Mouse (Mus musculus): ENCODE results near the gene Olfr543.
"Not testable (repeated sequence)": the region's sequence is repeated elsewhere in the genome, so short reads cannot be mapped to it uniquely, and the experiment has no call there.

The Olfr543 gene

DNA sequence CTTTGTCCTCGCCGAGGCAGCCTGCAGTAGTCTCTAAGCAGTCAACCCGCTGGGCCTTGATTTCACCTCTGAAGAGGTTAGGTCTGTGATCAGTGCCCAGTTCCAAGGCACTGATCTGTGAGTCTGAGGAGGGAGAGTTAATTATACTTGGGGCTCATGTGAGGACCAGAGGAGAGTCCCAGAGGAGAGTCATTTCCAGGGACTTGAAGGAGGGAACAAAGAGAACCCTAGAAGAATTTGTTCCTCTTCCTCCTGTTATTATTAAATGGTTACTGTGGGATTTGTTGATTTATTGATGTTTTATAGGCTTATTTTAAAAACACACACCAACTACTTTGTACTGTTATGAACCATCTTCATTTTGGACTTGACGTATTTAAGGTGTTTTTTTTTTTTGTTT, at the start of gene Olfr543:
Gene Olfr543, minus strand, starts transcription at position 101 of the 400 bp plus-strand sequence.
- DNase-seq (ENCODE audit: low read depth) = no peak

DNA sequence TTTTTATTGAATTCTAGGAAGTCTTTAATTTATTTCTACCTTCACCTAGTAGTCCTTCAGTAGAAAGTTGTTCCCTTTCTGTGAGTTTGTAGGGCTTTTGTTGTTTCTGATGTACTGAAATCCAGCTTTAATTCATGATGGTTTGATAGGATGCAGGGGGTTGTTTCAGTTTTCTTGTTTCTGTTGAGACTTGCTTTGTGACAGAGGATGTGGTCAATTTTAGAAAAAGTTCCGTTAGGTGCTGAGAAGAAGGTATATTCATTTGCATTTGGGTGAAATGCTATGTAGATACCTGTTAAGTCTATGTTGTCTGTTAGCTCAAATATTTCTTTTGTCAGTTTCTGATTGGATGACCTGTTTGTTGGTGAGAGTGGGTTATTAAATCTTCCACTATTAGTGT, 47.6 kb upstream of the Olfr543 start:
- DNase-seq (ENCODE audit: low read depth) = no peak

DNA sequence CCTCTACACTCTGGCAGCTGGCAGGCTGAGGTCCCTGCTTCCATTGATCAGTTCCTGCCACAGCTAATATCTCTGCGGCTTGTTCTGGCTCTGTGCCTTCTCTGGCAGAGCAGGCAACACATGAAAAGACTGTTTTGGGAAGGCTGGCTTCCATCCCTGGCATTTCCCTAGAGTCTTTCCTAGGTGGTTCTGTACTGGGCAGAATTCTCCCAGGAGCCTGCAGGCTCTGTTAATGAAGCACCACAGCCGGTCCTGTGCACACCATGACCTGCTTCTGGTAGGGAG, 35.5 kb upstream of the Olfr543 start:
- no peak for DNase-seq (ENCODE audit: low read depth)

DNA sequence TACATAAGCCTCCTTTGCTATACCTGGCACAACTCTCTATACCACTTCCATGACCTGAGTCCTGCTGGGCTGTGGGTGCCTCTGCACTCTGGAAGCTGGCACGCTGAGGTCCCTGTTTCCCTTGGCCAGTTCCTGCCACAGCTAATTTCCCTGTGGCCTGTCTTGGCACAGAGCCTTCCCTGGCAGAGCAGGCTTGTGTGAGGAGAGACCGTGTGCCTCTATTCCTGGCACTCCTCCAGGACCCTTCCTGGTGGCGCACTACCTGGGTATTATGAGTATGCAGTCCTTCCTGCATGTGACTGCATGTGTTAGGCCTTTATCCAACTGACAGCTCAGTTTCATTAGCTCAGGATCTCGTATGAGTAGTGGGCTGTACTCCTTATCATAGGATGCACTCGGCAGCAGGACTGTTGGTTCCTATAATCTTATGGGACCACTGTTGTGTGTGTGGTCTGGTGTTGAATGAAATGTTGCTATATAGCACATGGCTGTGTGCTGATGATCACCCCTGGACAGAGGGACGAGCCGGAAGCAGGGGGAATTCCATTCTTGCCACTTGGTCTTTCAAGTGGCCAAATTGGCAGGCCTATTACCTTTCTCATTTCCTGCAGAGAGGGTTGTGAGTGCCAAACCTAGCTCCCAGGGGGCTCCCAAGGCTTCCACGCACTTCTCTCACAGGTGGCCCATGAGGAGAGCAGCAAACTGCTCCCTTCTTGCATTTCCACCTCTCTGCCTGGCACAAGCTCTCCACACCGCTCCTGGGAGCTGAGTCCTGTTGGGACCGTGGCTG, 35.0 kb upstream of the Olfr543 start:
- no peak for DNase-seq (ENCODE audit: low read depth)

DNA sequence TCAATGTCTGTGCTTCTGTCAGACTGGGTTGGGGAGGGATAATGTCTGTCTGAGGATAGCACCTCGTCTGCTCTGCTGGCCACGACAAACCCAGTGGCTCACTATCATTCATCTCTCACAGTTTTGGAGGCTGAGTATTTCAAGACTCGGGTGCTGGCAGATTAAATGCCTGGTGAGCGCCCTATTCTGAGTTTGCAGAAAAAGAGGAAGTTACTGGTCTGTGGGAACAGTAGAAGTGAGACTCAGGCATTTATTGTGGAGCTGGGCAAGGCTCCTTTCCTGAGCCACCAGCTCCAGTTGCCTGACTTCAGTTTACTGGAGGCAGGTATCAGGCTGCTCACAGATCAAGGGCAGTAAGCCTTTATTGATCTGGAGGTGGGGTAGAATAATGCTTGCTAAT, 32.7 kb upstream of the Olfr543 start:
- peak; percentile 18 for DNase-seq (ENCODE audit: low read depth)

DNA sequence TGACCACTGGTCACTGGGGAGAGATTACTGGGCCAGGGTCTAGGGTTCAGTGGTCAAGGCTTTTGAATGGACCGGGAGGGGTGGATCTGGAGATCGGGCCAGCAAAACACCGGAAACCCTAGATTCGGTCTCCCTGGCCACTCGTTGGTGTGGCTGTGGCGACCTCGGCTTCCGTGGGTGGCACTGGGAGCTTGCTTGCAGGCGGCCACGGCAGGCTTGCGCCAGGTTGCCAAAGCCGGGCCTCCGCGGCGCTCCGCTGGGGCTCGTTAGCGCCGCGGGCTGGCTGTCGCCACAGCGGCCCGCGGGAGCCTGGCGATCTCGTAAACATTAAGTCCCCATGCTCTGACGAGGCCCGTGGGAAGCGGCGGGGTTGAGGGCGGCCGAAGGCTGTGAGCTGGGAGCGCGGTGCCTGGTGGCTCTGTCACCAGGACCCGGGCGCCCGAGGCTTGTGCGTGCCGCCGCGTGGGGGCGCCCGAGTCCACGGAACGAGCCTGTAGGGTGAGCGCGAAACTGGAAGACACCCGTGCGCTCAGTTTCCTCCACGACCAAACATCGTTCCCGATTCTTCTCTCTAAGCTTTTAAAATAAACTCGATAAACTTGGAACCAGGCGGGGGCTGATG, 31.4 kb upstream of the Olfr543 start:
- peak; percentile 59 for DNase-seq (ENCODE audit: low read depth)

DNA sequence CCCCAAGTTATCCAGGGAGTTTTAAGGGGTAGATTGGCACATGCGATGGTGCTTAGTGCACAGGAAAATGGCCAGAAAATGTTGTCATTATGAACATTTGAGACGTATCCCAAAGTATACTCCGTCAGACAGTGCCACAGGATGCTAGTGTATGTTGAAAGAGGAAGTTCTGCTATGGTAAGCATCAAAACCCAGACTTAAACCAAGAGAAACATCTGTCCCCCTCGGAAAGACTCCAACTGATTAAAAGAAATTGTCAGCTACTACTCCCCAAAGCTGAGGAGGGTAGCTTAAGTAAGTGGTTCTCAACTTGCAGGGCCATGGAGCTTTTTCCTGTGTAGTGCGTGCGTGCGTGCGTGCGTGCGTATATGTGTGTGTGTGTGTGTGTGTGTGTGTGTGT, 30.4 kb upstream of the Olfr543 start:
- no peak for DNase-seq (ENCODE audit: low read depth)

DNA sequence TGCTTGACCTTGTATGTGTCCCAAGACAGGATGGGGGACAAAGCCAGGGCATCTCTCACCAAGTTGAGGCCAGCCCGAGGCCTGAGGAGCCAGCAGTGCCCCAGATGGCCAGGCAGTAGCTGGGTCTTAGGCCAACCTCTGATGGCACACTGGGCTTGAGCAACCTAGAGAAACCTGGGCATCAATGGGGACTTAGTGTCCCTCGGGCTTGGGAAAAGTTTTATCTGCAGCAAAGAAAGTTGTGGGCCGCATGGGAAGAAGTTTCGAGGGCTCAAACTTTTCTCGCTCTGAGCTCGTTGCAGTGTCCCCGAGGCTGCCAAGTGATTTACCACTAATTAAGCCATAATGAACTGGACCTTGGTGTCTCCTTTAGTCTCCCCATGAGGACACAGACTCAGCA, 28.2 kb upstream of the Olfr543 start:
- DNase-seq (ENCODE audit: low read depth) = no peak

DNA sequence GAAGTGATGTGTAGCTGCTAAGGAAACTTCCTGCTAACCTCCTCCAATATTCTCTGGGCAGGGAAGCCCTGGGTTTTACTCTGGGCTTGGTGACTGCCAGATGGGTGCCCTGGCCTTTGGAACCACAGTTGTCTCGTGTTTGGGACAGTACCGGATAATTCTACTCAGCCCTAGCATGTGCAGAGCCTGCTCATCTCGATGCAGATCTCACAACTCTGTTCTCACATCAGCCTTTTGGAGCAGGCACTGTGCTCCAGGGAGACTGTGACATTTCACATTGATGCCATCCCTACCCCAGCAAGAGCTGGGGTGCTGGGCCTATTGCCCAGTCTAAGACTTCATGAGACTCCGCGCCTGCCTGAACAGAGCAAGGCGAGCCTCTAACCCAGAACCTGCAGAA, 27.2 kb upstream of the Olfr543 start:
- DNase-seq (ENCODE audit: low read depth) = no peak

DNA sequence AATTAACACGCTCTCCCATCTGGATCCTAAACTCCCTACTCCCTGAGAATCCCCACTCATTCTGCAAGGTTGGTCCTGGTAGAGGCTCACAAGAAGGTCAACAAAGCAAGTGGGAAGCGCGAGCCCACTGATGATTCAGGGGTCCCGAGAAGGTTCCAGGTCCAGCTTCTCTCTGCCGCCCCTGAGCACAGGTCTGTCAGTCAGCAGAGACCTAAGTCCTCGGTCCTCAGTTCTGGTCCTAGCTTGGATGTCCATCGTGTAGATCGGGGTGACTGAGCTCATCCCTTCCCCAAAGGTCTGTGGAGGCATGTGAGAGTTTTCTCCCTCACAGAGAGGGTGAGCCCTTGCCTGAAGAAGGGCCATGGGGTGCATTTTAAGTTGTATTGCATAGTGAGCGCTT, 26.6 kb upstream of the Olfr543 start:
- no peak for DNase-seq (ENCODE audit: low read depth)

DNA sequence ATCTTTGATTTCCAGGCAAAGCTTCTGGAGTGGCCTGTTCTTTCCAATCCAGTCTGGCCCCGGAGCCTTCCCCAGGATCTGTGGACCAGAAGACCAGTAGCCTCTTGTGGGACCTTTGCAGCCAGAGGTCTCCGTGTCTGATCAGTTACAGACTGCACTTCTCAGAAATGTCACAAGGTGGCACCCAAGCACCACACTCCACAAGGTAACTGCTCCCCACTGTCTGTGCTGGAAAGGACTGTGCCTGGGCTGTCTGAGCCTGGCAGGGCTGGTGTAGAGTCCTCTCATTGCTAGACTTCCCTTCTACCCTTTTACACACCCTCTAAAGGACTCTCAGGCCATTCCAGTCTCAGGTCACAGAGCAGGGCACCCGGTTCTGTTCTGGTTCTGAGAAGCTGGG, 25.4 kb upstream of the Olfr543 start:
- DNase-seq (ENCODE audit: low read depth) = peak; percentile 64

DNA sequence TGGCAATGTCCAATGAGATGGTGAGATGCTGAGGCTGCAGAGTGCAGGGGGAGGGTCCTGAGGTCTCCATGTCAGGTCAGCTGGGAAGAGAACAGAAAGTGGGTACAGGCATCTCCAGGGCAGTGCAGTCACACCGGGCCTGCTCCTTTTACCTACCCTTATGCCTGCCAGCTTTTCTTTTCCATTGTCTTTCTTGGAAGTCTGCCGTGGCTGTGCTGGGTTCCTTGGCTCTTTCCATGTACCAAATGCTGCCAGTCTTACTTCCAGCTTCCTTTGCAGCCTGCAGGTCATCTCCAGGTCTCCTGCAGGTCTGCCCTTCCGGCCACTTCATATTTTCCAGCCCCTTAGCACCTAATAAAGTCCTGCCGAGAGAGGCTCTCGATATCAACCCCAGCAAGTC, 20.5 kb upstream of the Olfr543 start:
- no peak for DNase-seq (ENCODE audit: low read depth)

DNA sequence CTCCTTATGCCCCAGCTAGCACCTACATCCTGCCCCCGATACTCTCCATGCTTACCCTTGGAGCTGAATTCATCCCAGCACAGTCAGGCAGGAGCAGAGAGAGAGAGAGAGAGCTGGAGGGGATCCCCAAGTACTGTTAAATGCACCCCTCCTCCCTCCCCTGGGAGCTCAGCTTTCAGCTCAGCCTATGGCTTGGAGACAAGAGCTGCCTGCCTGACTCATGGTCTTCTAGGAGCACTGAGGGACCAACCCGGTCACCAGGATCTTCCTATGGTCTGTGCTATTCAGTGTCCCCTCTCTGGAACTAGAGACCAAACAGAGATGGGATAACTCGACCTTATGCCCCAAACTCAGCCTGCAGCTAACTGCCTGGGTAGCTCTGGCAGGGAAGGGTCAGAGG, 18.0 kb upstream of the Olfr543 start, which contains the start of gene Olfr545:
Gene Olfr545, minus strand, starts transcription at position 101 of the 400 bp plus-strand sequence.
- no peak for DNase-seq (ENCODE audit: low read depth)

DNA sequence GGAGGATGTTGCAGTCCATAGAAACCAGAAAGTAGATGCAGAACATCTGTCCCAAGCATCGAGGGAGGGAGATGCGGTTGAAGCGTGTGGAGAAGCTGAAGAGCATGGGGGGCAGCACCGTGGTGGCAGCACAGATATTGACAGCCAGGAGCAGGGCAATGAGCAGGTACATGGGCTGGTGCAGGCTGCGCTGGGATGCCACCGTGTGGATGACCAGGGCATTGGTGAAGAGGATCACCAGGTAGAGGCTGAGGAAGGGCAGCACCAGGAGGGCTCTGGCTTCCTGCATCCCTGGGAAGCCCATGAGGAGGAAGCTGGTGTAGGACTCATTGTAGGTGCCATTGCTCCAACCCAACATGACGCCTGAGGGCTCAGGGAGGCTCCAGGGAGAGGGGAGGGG, 12.9 kb upstream of the Olfr543 start:
- not testable (repeated sequence) for DNase-seq (ENCODE audit: low read depth)

DNA sequence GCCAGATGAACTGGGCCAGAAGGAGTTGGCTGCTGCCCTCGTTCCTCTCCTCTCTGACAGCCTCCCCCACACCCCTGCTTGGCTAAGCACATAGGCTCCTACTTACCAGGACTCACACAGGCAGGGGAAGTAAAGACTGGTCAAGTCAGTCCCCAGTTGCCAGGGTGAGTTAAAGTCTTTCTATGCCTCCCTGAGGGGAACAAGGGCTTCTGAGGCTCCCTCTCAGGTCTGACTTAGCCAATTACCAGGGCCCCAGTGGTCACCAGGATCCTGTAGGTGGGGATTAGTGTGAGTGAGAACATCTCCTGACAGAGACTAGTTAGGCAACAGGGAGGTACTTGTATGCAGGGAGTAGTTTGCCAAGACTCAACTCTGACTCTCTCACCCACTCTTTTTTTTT, 6.7 kb upstream of the Olfr543 start, which contains the start of gene Olfr544:
Gene Olfr544, minus strand, starts transcription at position 153 of the 400 bp plus-strand sequence.
- DNase-seq (ENCODE audit: low read depth) = no peak

DNA sequence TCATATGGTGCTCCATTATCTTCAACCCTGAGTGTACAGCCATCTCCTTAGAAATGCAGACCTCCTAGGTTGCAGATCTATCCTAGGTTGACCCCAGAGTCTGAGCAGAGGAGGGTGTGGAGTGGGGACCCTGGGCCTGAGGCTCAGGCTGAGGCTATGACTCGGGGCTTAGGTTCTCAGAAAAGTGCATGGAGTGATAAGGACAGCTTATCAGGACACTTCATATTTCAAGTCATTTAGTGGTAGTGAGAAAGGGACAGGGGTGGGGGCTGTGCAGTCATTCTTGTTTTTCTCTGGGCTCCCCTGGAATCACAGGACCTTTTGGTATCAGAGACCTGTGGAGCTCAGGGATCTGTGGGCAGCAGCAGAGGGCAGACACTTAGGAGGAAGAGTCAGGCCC, 4.6 kb upstream of the Olfr543 start:
- DNase-seq (ENCODE audit: low read depth) = no peak

DNA sequence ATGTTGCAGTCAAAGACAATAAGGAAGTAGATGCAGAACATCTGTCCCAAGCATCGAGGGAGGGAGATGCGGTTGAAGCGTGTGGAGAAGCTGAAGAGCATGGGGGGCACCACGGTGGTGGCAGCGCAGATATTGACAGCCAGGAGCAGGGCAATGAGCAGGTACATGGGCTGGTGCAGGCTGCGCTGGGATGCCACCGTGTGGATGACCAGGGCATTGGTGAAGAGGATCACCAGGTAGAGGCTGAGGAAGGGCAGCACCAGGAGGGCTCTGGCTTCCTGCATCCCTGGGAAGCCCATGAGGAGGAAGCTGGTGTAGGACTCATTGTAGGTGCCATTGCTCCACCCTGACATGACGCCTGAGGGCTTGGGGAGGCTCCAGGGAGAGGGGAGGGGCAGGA, 3.3 kb upstream of the Olfr543 start:
- DNase-seq (ENCODE audit: low read depth) = not testable (repeated sequence)

DNA sequence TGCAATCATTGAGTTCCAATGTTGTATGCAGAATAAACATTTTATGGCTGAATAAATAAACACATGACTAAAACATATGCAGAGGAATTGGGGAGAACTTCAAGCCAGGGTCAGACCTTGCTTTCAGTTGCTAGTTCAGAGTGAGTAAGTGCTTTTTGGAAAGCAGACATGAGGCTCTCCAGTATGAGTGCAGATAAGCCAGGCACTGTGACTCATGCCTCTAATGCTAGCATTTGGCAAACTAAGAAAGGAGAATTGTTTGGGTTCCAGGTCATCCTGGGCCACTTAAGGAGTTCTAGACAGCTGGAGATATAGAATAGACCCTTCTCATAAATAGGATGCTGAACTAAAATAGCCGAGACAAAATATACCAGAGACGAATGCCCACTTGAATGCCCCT, 2.2 kb upstream of the Olfr543 start:
- no peak for DNase-seq (ENCODE audit: low read depth)

DNA sequence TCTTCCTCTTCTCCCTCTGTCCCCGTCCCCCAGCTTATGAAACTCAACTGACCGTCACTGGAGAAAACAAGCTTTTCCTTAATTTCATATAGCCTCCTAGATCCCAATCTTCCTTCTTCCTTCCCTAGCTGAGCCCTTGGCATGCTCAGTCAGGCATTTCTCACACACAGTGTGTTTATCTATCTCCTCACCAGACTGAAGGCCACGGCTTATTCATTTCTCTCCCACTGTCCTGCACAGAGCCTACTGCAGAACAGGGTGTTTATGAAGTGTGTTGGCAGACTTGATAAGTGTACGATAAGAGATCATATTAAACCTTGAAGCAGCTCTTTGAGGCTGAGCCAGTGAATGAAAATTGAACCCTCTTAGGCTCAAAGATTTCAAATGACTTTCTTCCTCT, 658 bp downstream of the Olfr543 start:
- DNase-seq (ENCODE audit: low read depth) = no peak

DNA sequence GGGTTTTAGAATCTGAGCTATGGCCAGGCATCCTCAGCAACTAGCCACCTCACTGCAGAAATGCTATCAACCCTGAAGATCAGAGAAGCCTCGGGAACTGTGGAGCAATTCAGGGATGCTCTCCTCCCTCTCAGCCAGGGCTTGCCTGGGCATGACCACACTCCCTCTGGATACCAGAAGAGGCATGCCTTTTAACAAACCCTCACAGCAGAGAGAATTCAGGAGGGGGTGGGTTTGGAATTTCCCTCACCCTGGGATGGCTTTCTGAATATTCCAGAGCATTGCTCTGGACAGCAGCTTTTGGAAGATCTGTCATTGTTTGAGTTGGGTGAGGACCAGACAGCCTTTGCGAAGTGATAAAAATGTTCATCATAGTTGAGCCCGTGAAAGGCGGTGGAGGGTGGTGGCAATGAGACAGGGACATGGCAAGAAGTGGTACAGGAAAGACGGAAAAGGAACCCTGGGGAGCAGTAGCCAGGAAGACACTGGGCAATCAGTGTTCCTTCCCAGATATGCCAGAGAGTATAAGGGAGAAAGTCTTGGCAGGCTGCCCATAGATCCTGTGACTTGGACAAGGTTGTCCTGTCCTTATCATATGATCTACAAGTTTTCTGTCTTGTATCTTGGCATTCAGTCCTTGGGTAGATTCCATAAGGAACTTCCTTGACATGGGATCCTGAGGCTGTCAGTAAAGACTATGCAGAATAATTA, 2.0 kb downstream of the Olfr543 start:
- no peak for DNase-seq (ENCODE audit: low read depth)

DNA sequence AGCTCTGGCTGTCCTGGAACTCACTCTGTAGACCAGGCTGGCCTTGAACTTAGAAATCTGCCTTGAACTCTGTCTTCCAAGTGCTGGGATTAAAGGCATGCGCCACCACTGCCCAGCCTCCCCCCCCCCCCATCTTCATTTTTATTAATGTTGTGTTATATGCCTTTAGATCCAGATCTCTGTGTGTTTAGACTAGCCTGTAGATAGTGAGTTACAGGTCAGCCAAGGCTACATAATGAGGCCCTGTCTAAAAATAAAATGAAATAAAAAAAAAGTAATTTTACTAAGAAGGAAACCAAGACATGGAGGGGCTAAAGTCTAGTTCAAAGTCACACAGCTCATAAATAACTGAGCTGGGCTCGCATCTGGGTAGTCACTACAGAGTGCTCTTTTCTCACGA, 2.6 kb downstream of the Olfr543 start:
- no peak for DNase-seq (ENCODE audit: low read depth)

DNA sequence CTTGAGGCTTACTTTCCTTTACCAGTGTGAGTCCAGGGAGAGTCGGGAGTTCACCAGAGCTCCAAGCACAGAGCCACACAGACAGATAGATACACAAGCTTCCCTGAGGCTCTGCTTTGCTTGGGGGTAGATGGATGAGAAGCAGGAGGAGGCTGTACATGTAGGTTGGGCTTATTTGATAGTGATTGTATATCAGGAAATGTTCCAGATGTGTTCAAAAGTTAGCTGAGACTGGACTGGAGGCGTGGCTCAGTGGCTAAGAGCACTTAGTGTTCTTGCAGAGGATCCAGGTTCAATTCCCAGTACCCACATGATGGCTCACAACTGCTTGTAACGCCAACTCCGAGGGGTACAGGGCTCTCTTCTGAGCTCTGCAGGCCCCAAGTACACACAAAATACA, 3.1 kb downstream of the Olfr543 start:
- DNase-seq (ENCODE audit: low read depth) = no peak

DNA sequence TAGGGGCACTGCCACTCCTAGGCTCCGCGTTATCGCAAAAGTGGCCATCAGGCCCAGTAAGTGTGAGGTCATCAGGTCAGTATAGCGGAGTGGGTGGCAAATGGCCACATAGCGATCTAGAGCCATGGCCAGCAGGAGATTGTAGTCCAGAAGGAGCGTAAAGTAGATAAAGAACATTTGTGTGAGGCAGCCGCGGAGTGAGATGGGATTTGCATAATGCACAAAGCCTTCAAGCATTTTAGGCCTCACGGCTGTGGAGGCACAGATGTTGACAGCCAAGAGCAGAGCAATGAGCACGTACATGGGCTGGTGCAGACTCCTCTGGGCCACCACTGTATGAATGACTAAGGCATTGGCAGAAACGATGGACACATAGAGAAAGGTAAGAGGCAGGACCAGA, 4.1 kb downstream of the Olfr543 start:
- DNase-seq (ENCODE audit: low read depth) = no peak
